Mouse (Mus musculus): ENCODE results near the gene Helq. TPM values are rescaled to one million over a fixed set of nuclear protein-coding genes. Genes with fewer than 3 reads are reported as not detected.

The Helq gene
- polyA plus RNA-seq (2015; fragmentation: Nextera tagmentation; extraction: Ambion mirVana) = 14.1 and 16.5 TPM in 2 replicates

GRCm38 (mm10) chr5:100798165-100798860 lies at the start of gene Helq, which contains the start of gene Mrps18c:
Gene Helq (minus strand): TSS chr5:100798598.
Gene Mrps18c (plus strand): TSS chr5:100798627.
- peaks cover 49% of the 10 kb centered on the region for H3K36me3 ChIP-seq
- peaks cover 31% of the 10 kb centered on the region for H3K4me1 ChIP-seq (replicated peaks)
- WGBS (ENCODE audit: insufficient replicate concordance) = under 1% methylated on average over 67 of the region's 67 CpGs
- peak; percentile 93 for DNase-seq
- H3K9me3 ChIP-seq (replicated peaks) = no peaks in the 10 kb centered on the region
- H3K27me3 ChIP-seq = no peaks in the 10 kb centered on the region
- H3K9ac ChIP-seq = peak within 1 kb of the TSS; percentile 91
- peak within 1 kb of the TSS; percentile 94 for H3K4me3 ChIP-seq (replicated peaks)
- peak; percentile 98 for ATAC-seq (ENCODE audit: low read depth)
- peak within 1 kb of the TSS; percentile 61 for H3K27ac ChIP-seq
- H3K4me2 ChIP-seq = peak within 1 kb of the TSS; percentile 86

GRCm38 (mm10) chr5:100847143-100847542 lies 48.7 kb upstream of the Helq start:
- H3K4me1 ChIP-seq (replicated peaks) = peaks cover 16% of the 10 kb centered on the region
- WGBS (ENCODE audit: insufficient replicate concordance) = 0% methylated on average over 2 of the region's 2 CpGs
- H3K9me3 ChIP-seq (replicated peaks) = no peaks in the 10 kb centered on the region; the same call in 1 of the 2 replicates
- no peak overlapping the region for H3K27ac ChIP-seq
- H3K4me3 ChIP-seq (replicated peaks) = peak overlapping the region; percentile 59; the same call in 1 of the 2 replicates
- DNase-seq = no peak
- H3K9ac ChIP-seq = no peak overlapping the region
- H3K36me3 ChIP-seq = no peaks in the 10 kb centered on the region
- peak overlapping the region; percentile 73 for H3K4me2 ChIP-seq
- no peak for ATAC-seq (ENCODE audit: low read depth)
- peaks cover 66% of the 10 kb centered on the region for H3K27me3 ChIP-seq

- Histone ChIP-seq H3K36me3 (no peaks in the 10 kb centered on the region), H3K27ac (no peak overlapping the region), H3K4me1 (replicated peaks) (peaks cover 16% of the 10 kb centered on the region), H3K4me2 (peak overlapping the region; percentile 73), H3K9me3 (replicated peaks) (no peaks in the 10 kb centered on the region; the same call in 1 of the 2 replicates), H3K4me3 (replicated peaks) (peak overlapping the region; percentile 59), H3K9ac (peak overlapping the region; percentile 59), H3K27me3 (peaks cover 66% of the 10 kb centered on the region)
- DNase-seq (no peak), ATAC-seq (ENCODE audit: low read depth) (0 out of 2 replicates have a peak, but pooled peaks have one; percentile 6)
- 2% methylated on average over 22 of the region's 22 CpGs for WGBS (ENCODE audit: insufficient replicate concordance)
These were observed 48.2 kb upstream of the Helq start for GRCm38 (mm10) chr5:100846599-100846920.

- DNase-seq (peak; percentile 21), ATAC-seq (ENCODE audit: low read depth) (peak; percentile 80)
- Histone ChIP-seq H3K4me3 (replicated peaks) (peak overlapping the region; percentile 59), H3K4me1 (replicated peaks) (peaks cover 16% of the 10 kb centered on the region), H3K27me3 (peaks cover 66% of the 10 kb centered on the region), H3K9me3 (replicated peaks) (no peaks in the 10 kb centered on the region; the same call in 1 of the 2 replicates), H3K27ac (no peak overlapping the region), H3K4me2 (peak overlapping the region; percentile 73), H3K36me3 (no peaks in the 10 kb centered on the region), H3K9ac (peak overlapping the region; percentile 59)
- under 1% methylated on average over 50 of the region's 52 CpGs for WGBS (ENCODE audit: insufficient replicate concordance)
These were observed 47.6 kb upstream of the Helq start for GRCm38 (mm10) chr5:100845848-100846598.

GRCm38 (mm10) chr5:100845485-100845847 lies 47.1 kb upstream of the Helq start, which contains the start of gene Gpat3:
Gene Gpat3 (plus strand): TSS chr5:100845713.
- 2% methylated on average over 16 of the region's 16 CpGs for WGBS (ENCODE audit: insufficient replicate concordance)
- no peaks in the 10 kb centered on the region; the same call in 1 of the 2 replicates for H3K9me3 ChIP-seq (replicated peaks)
- no peaks in the 10 kb centered on the region for H3K36me3 ChIP-seq
- peak within 1 kb of the TSS; percentile 59 for H3K4me3 ChIP-seq (replicated peaks)
- no peak for ATAC-seq (ENCODE audit: low read depth)
- H3K9ac ChIP-seq = peak within 1 kb of the TSS; percentile 59
- H3K27me3 ChIP-seq = peaks cover 66% of the 10 kb centered on the region
- H3K27ac ChIP-seq = no peak within 1 kb of the TSS
- peaks cover 16% of the 10 kb centered on the region for H3K4me1 ChIP-seq (replicated peaks)
- no peak for DNase-seq
- H3K4me2 ChIP-seq = peak within 1 kb of the TSS; percentile 73

GRCm38 (mm10) chr5:100844485-100844884 lies 46.1 kb upstream of the Helq start:
- Histone ChIP-seq H3K4me3 (replicated peaks) (no peak overlapping the region), H3K27me3 (peaks cover 66% of the 10 kb centered on the region)
- 60% methylated on average over 3 of the region's 3 CpGs for WGBS (ENCODE audit: insufficient replicate concordance)

GRCm38 (mm10) chr5:100837907-100838306 lies 39.5 kb upstream of the Helq start:
- 64% methylated on average over 7 of the region's 7 CpGs for WGBS (ENCODE audit: insufficient replicate concordance)
- Histone ChIP-seq H3K4me1 (replicated peaks) (no peaks in the 10 kb centered on the region), H3K4me3 (replicated peaks) (no peak overlapping the region), H3K9me3 (replicated peaks) (no peaks in the 10 kb centered on the region; the same call in 1 of the 2 replicates), H3K27me3 (peaks cover 5% of the 10 kb centered on the region; the same call in 1 of the 2 replicates), H3K27ac (no peak overlapping the region), H3K4me2 (no peak overlapping the region), H3K36me3 (no peaks in the 10 kb centered on the region), H3K9ac (no peak overlapping the region)
- no peak for DNase-seq
- ATAC-seq (ENCODE audit: low read depth) = no peak

More at GRCm38 (mm10) chr5:100844485-100844884, 46.1 kb upstream of the Helq start:
- H3K36me3 ChIP-seq = no peaks in the 10 kb centered on the region
- H3K9me3 ChIP-seq (replicated peaks) = no peaks in the 10 kb centered on the region; the same call in 1 of the 2 replicates
- no peak overlapping the region for H3K4me2 ChIP-seq
- ATAC-seq (ENCODE audit: low read depth) (no peak), DNase-seq (no peak)
- H3K27ac ChIP-seq = no peak overlapping the region
- H3K9ac ChIP-seq = no peak overlapping the region
- peaks cover 16% of the 10 kb centered on the region for H3K4me1 ChIP-seq (replicated peaks)

GRCm38 (mm10) chr5:100835862-100836538 lies 37.6 kb upstream of the Helq start:
- DNase-seq (no peak), ATAC-seq (ENCODE audit: low read depth) (no peak)
- H3K4me3 ChIP-seq (replicated peaks) = no peak overlapping the region
- H3K4me1 ChIP-seq (replicated peaks) = no peaks in the 10 kb centered on the region
- no peak overlapping the region for H3K27ac ChIP-seq
- H3K9ac ChIP-seq = no peak overlapping the region
- no peaks in the 10 kb centered on the region for H3K36me3 ChIP-seq
- H3K4me2 ChIP-seq = no peak overlapping the region
- H3K9me3 ChIP-seq (replicated peaks) = no peaks in the 10 kb centered on the region
- H3K27me3 ChIP-seq = no peaks in the 10 kb centered on the region
- WGBS (ENCODE audit: insufficient replicate concordance) = 51% methylated on average over 9 of the region's 9 CpGs

- no peak overlapping the region for H3K27ac ChIP-seq
- H3K9ac ChIP-seq = no peak overlapping the region
These were observed 35.4 kb upstream of the Helq start for GRCm38 (mm10) chr5:100833841-100834240.

GRCm38 (mm10) chr5:100832680-100833079 lies 34.3 kb upstream of the Helq start:
- Histone ChIP-seq H3K9me3 (replicated peaks) (no peaks in the 10 kb centered on the region), H3K9ac (no peak overlapping the region), H3K27me3 (no peaks in the 10 kb centered on the region), H3K4me2 (no peak overlapping the region), H3K4me1 (replicated peaks) (no peaks in the 10 kb centered on the region), H3K27ac (no peak overlapping the region), H3K36me3 (no peaks in the 10 kb centered on the region), H3K4me3 (replicated peaks) (no peak overlapping the region)
- no peak for ATAC-seq (ENCODE audit: low read depth)
- no peak for DNase-seq
- 69% methylated on average over 3 of the region's 3 CpGs for WGBS (ENCODE audit: insufficient replicate concordance)

More at GRCm38 (mm10) chr5:100833841-100834240, 35.4 kb upstream of the Helq start:
- Histone ChIP-seq H3K4me3 (replicated peaks) (no peak overlapping the region), H3K27me3 (no peaks in the 10 kb centered on the region), H3K4me1 (replicated peaks) (no peaks in the 10 kb centered on the region), H3K9me3 (replicated peaks) (no peaks in the 10 kb centered on the region), H3K4me2 (no peak overlapping the region), H3K36me3 (no peaks in the 10 kb centered on the region)
- WGBS (ENCODE audit: insufficient replicate concordance) = 51% methylated on average over 2 of the region's 2 CpGs
- DNase-seq (no peak), ATAC-seq (ENCODE audit: low read depth) (no peak)

- ATAC-seq (ENCODE audit: low read depth) = no peak
- H3K4me3 ChIP-seq (replicated peaks) = no peak overlapping the region
- H3K27ac ChIP-seq = no peak overlapping the region
- H3K27me3 ChIP-seq = no peaks in the 10 kb centered on the region
- H3K9me3 ChIP-seq (replicated peaks) = no peaks in the 10 kb centered on the region
- no peak overlapping the region for H3K4me2 ChIP-seq
- DNase-seq = no peak
- no peaks in the 10 kb centered on the region for H3K36me3 ChIP-seq
- H3K9ac ChIP-seq = no peak overlapping the region
- WGBS (ENCODE audit: insufficient replicate concordance) = 73% methylated on average over 3 of the region's 3 CpGs
- H3K4me1 ChIP-seq (replicated peaks) = no peaks in the 10 kb centered on the region
These were observed 30.3 kb upstream of the Helq start for GRCm38 (mm10) chr5:100828701-100829100.

Data from liver, embryonic 13.5 days (tissue).